Mouse (Mus musculus) urinary bladder, adult 2 months (tissue): ENCODE measurements around the gene Mtor. TPM values are rescaled to one million over a fixed set of nuclear protein-coding genes. Genes with fewer than 3 reads are reported as not detected.

Experiments used
- DNase-seq: peaks from one replicate; pipeline ENCODE4 v3.0.0; 2022; ENCODE audit warnings: low spot score
- polyA plus RNA-seq: library from polyadenylated mRNA; depleted of rRNA; stranded (reverse); fragments of >200 nt; gene quantifications from 2 replicates; pipeline ENCODE4 v1.2.3, GENCODE M21; 2012; rRNA removed

The Mtor gene
- polyA plus RNA-seq, 1 experiment, result 15.6 TPM

DNA sequence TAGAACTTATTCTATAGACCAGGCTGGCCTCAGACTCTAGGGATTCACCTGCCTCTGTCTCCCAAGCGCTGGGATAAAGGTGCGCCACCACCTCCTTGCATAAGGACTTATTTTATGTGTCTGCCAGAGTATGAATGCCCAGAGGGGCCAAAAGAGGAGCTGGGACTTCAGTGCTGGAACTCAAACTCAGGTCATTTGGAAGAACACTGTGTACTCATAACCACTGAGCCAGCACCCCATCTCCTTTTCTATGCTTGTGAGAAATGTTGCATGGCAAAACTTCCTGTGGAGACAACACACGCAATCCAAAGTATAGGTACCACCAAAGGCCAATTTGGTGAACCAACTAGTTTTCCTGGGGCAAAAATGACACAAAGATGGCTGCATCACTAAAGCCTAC is 148.3 kb downstream of the Mtor start:
- no peak for DNase-seq

DNA sequence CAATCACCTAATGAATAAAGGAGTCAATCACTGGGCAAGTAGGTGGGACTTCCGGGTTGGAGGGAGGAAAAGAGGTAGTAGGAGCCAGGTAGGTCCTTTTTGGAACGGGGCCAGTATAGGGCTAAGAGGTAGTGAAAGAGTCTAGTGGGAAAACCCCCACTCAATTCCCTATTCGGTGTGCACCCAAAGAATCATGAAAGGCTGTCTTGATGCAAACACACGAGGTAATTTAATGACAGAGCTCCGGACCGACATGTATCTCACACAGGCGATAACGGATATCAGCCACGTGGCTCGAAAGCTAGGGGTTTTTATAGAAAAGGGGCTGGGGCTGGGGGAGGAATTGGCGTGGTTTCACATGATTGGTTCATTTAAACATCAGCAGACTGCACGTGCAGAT is 150.4 kb downstream of the Mtor start:
- DNase-seq, result no peak

DNA sequence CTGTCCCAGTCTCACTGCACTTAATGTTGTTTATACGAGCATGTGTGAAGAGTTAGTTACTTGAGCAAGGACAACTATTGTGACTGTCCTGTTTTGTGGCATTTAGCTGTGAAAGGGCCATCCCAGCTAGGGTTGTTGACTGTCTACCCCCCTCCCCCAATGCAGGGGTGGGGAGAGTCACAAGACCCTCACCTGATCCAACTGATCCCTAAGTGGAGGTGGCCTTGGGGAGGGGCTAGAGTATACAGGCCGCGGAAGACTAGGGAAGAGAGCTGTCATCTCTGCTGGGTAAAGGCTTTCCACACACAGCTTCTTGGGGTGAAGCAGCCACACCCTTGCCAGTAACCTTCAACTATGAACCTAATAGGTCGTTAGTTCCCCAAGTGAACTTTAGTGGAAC is 151.9 kb downstream of the Mtor start:
- DNase-seq, result no peak

DNA sequence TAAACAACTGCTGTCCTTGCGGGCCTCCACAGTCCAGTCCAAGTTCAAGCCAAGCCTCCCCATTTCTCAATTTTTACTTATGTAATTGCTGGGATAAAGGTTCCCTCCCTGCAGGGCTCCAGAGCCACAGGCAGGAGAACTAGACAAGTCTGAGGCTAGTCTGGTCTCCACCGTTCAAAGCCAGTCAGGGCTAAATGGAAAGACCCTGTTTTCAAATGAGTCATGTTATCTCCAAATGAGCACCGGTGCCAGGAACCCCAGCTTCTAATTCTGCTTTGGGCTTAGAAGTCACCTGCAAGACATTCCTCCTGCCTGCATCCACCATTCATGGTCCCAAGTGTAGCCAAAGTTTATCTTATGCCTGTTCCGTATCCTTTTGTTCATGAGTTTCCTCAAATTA is 153.5 kb downstream of the Mtor start:
- no peak for DNase-seq

DNA sequence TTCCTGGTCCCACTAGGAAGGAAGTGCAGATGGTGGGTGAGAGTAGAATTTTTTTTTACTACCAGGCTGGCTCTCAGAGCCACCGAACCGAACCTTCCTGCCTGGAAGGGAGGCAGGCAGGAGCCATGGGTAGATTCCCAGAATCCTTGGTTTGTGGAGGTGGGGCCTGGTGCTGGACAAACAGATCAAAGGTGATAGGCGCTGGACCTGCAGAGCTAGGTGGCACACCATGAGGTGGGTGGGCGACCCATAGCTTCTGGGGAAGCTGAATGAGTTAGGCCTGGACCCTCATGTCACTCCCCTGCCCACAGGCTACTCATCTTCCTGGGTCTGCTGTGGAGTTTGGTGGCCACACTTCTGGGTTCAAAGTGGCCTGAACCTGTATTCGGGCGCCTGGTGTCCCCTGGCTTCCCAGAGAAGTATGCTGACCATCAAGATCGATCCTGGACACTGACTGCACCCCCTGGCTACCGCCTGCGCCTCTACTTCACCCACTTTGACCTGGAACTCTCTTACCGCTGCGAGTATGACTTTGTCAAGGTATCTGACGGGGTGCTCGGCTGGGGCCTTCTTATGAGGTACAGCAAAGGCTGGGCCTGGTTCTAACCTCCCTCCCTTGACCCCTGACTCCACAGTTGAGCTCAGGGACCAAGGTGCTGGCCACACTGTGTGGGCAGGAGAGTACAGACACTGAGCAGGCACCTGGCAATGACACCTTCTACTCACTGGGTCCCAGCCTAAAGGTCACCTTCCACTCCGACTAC is 154.1 kb downstream of the Mtor start, which contains the start of gene Masp2:
Masp2 (plus strand) TSS at position 198 of the 764 bp plus-strand sequence.
- no peak for DNase-seq

DNA sequence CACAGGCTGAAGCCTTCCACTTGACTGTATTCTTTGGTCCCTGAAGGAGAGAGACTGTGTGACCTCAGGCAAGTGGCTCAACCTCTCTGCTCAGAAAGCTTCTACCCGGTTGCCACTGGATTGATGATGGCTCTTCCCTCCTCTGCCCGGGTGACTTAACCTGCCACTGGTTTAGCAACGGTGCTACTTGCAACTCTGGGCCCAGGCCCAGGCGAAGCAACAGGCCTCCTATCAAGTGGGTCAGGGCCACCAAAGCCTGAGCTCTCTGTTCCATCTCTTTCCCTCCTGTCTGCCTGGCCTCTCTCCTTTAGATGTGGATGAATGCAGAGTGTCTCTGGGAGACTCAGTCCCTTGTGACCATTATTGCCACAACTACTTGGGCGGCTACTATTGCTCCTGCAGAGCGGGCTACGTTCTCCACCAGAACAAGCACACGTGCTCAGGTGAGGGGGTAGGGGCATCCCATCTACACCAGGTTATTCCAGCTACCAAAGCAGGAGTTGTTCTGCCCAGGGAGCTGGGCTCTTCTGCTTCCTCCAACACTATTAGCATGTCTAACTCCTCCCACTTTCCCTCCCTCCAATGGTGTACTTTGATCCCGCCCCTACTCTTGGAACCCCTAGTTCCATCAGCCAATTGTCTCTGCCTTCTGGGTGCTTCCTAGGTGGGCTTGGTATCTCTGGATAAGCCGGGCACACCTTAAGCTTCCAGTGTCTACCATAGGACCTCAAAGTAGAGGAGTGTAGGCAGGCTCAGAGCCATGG is 155.1 kb downstream of the Mtor start:
- DNase-seq, result no peak

- DNase-seq, result no peak
Observed at GRCm38 (mm10) chr4:148604141-148604540, 155.7 kb downstream of the Mtor start.

- DNase-seq, result no peak
Observed at GRCm38 (mm10) chr4:148604541-148605165, 156.2 kb downstream of the Mtor start.

Other genes starting within 250 kb of the Mtor start
- 0.01 and 0.06 TPM in 2 replicates for gene Disp3, start 160.6 kb upstream of the Mtor start, polyA plus RNA-seq
- gene Ubiad1, start 3.8 kb upstream of the Mtor start, polyA plus RNA-seq, result 9.2 and 10.3 TPM in 2 replicates
- gene Angptl7, start 51.8 kb downstream of the Mtor start, polyA plus RNA-seq, result 11.0 and 14.6 TPM in 2 replicates
- 31.4 and 40.2 TPM in 2 replicates for gene Exosc10, start 109.8 kb downstream of the Mtor start, polyA plus RNA-seq
- gene Srm, start 142.9 kb downstream of the Mtor start, polyA plus RNA-seq, result 48.4 and 51.9 TPM in 2 replicates
- 0.58 and 0.72 TPM in 2 replicates for gene Masp2, start 153.9 kb downstream of the Mtor start, polyA plus RNA-seq
- gene Tardbp, start 178.4 kb downstream of the Mtor start, polyA plus RNA-seq, result 252 and 403 TPM in 2 replicates
- gene Gm572, start 194.7 kb downstream of the Mtor start, polyA plus RNA-seq, result 0.04 TPM in 1 of 2 replicates, not detected in the other